Mouse (Mus musculus) hematopoietic stem cell, adult 5-6 weeks (primary cell): Measurements from ENCODE around the gene Slc25a44. TPM values are rescaled to one million over a fixed set of nuclear protein-coding genes. Genes with fewer than 3 reads are reported as not detected.
A peak's percentile ranks its signal among the peaks of the same experiment; 100 is the strongest.

Experiments
- ATAC-seq, 2 experiments: fragments of 125-278 bp in 1 of 2; replicated peaks in 1 of 2; 2 replicates each; pipeline ENCODE4 v1.8.0; 2016 to 2017; ENCODE audit warnings: inconsistent platforms in 2 of 2, mild to moderate bottlenecking in 2 of 2, moderate number of reproducible peaks in 2 of 2, low read depth in 1 of 2, moderate TSS enrichment in 1 of 2; ENCODE audit not compliant: low FRiP score in 2 of 2, poor library complexity in 2 of 2, severe bottlenecking in 2 of 2, insufficient read depth in 1 of 2, low TSS enrichment in 1 of 2
- total RNA-seq: library from RNA; stranded (forward); fragments of 172-1452, 232-1000 nt; gene quantifications from 2 replicates; pipeline ENCODE4 v1.2.3, GENCODE M21; 2017

Gene Slc25a44
- total RNA-seq, 1 experiment from 2014 or later = 15.6 TPM

- peak; percentile 4 to 19; a peak in 1 of 4 replicates for ATAC-seq
These were observed 63.8 kb downstream of the Slc25a44 start for GRCm38 (mm10) chr3:88361096-88361495.

Other genes starting within 250 kb of the Slc25a44 start
- 0.56 TPM in 1 of 2 replicates, not detected in the other for gene Rhbg, start 170.4 kb downstream of the Slc25a44 start, total RNA-seq
- gene Gm38392, start 137.9 kb downstream of the Slc25a44 start, total RNA-seq = not detected in 2 replicates
- 1.6 and 6.4 TPM in 2 replicates for gene Tsacc, start 128.1 kb downstream of the Slc25a44 start, total RNA-seq
- gene Cct3, start 128.0 kb downstream of the Slc25a44 start, total RNA-seq = 355 and 372 TPM in 2 replicates
- gene Glmp, start 100.1 kb downstream of the Slc25a44 start, total RNA-seq = 10.3 and 28.6 TPM in 2 replicates
- gene Tmem79, start 89.0 kb downstream of the Slc25a44 start, total RNA-seq = 0.94 and 1.2 TPM in 2 replicates
- 53.1 and 53.7 TPM in 2 replicates for gene Smg5, start 88.9 kb downstream of the Slc25a44 start, total RNA-seq
- gene Paqr6, start 60.6 kb downstream of the Slc25a44 start, total RNA-seq = not detected in 2 replicates
- not detected in 2 replicates for gene Bglap3, start 52.4 kb downstream of the Slc25a44 start, total RNA-seq
- not detected in 2 replicates for gene Bglap2, start 46.4 kb downstream of the Slc25a44 start, total RNA-seq
- not detected in 2 replicates for gene Bglap, start 40.7 kb downstream of the Slc25a44 start, total RNA-seq
- gene Pmf1, start 14.8 kb downstream of the Slc25a44 start, total RNA-seq = 60.8 and 97.2 TPM in 2 replicates
- gene Sema4a, start 36.0 kb upstream of the Slc25a44 start, total RNA-seq = 4.3 and 18.6 TPM in 2 replicates
- 7.1 and 21.5 TPM in 2 replicates for gene Lmna, start 84.8 kb upstream of the Slc25a44 start, total RNA-seq
- 17.8 and 18.9 TPM in 2 replicates for gene Mex3a, start 107.3 kb upstream of the Slc25a44 start, total RNA-seq
- gene Rab25, start 123.2 kb upstream of the Slc25a44 start, total RNA-seq = not detected in 2 replicates
- gene Lamtor2, start 127.9 kb upstream of the Slc25a44 start, total RNA-seq = 51.2 and 54.4 TPM in 2 replicates
- gene Ubqln4, start 128.6 kb upstream of the Slc25a44 start, total RNA-seq = 30.4 and 49.8 TPM in 2 replicates
- gene Ssr2, start 150.7 kb upstream of the Slc25a44 start, total RNA-seq = 106 and 110 TPM in 2 replicates
- gene Arhgef2, start 180.8 kb upstream of the Slc25a44 start, total RNA-seq = 118 and 149 TPM in 2 replicates
- not detected in 2 replicates for gene Rxfp4, start 228.0 kb upstream of the Slc25a44 start, total RNA-seq